Mouse (Mus musculus): Measurements from ENCODE around the gene Tapt1.
A peak's percentile ranks its signal among the peaks of the same experiment; 100 is the strongest.
"Not testable (repeated sequence)": the region's sequence is repeated elsewhere in the genome, so short reads cannot be mapped to it uniquely, and the experiment has no call there.

The Tapt1 gene

DNA sequence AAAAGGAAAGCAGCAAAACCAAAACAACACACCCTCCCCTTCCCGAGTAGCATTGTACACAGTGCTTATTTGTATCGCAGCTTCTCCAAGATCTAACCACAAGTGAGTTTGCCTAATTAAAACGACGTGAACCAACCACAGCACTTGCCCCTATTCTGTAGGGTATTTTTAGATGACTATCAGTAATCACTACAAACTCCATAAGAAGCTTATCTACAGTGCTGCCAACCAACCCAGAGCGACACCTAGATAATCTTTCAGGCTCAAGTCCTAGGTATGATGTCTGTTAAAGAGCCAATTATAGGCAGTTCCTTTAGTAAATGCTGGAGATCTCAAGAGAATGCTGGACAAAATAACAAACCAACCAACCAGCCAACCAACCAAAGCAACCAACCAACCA, 28.6 kb downstream of the Tapt1 start:
- DNase-seq, result no peak

DNA sequence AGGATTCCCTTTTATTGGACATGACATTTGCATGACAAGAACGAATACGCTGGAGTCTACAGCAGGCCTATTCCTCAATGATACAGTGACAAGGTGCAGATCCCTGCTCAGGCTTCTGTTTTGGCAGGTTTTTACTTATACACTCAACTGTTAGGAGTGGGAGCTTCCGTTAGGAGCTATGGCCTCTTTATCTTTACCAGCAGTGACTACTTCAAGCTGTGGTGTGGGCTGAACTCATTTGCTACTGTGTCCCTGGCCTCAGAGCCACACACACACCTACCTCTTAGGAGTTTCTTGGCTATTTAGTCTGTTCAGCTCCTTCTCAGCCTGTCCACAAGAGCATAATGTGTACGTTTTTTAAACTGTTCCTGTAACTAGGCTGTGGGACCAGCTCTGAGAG, 30.3 kb downstream of the Tapt1 start:
- DNase-seq, result no peak

DNA sequence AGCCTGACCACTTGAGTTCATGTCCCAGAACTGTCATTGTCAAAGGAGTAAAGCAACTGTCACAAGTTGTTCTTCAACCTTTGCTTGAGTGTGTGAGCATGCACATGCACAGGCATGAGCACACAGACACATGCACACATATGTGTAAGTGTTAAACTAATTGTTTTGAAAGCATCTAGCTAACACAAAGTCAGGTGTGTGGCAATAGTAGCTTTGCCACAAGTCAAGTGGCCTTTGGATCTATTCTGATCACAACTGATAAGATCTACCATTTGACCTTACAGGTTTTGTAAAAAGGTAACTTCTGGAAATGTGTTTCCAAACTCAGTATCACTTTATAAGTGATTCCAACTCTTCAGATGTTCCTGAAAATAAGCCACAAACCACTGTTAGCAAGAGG, 39.1 kb downstream of the Tapt1 start:
- no peak for DNase-seq

DNA sequence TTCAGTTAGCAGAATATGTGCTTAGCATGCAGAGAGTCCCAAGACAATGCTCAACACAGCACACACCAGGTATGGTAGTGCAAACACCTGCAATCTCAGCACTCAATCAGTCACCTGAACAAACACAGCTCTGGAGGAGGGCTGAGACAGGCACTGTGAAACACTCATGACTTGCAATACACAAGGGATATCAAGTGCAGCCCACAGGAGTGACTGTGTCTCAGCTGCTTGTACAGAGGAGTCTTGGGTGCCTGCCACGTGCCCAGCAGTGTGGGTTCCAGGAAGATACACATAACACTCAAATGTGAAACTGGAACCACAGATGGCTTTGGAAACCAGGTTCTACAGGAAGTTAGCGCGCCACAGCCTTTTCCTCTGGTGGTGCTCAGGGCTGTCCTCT, 44.8 kb downstream of the Tapt1 start:
- peak in 1 of 2 experiments; percentile 48 for DNase-seq

DNA sequence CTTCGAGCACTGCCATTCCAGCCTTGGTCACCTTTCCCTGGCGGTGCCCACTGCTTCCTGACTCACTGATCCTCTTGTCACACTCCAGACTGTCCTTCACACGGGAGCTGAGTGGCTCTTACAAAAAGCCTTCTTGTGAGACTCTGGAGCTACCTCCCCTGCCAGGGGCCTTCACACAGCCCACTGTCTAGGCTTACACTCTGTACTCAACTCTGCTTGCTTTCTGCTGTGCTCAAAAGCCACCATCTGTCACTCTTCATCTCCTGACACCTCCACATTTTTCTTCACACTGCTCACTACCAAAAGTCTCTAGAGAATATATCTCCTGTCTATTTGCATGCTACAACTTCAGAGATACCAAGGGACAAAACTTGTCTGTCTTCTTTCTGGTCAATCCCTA, 46.0 kb downstream of the Tapt1 start:
- DNase-seq, result peak; percentile 35 to 38

DNA sequence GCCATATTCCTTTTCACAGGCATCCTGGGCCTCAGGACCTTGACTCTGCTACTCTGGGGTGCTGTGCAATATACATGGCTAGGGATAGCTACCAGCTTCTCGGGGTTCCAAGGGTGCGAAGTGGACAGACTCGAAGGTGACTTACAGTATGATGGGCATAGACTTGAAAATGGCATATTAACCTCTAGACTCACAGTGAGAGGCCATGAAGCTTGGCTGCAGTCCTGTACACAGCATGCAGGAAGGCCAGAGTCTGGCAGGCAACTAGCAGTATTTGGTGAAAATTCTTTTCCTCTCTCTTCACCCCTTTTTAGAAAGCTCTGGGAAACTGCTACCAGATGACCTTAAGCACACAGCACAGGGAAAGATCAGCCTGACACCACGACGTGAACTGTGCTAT, 52.4 kb downstream of the Tapt1 start:
- DNase-seq, result peak; percentile 85 to 86

DNA sequence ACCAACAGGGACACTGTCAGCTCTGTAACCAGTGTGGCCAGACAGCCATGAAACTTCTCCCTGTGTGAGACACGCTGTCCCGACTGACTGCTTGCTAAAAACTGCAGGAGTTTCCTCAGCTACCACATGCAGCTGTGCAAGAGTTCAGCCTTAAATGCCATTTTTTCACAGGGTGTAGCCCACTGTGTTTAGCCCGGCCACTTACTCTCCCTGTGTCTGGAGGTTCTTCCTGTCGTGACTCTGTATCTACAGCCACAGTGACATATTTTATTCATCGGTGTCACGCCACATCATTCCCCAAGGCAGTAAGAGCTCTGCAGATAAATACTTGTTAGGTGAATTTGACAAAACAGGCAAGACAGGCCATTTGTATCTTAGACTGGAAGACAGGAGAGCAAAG, 59.6 kb downstream of the Tapt1 start:
- DNase-seq, result no peak

DNA sequence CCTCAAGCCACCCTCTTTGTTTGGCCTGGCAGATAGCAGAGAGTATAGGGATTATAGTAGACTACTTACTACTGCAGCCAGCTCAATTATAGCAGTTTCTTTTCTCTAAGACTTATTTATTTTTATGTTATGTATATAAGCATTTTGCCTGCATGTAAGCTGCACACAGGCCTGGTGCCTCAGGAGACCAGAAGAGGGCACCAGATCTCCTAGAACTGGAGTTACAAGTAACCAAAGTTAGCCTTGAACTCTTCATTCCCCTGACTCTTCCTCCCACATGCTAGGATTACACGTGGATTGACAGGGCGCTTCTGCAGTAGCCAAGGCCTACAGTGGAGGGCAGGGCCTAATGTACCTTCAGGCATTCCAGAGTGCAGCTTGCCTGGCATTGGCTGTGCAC, 60.6 kb downstream of the Tapt1 start:
- DNase-seq, result peak; percentile 43 to 71

DNA sequence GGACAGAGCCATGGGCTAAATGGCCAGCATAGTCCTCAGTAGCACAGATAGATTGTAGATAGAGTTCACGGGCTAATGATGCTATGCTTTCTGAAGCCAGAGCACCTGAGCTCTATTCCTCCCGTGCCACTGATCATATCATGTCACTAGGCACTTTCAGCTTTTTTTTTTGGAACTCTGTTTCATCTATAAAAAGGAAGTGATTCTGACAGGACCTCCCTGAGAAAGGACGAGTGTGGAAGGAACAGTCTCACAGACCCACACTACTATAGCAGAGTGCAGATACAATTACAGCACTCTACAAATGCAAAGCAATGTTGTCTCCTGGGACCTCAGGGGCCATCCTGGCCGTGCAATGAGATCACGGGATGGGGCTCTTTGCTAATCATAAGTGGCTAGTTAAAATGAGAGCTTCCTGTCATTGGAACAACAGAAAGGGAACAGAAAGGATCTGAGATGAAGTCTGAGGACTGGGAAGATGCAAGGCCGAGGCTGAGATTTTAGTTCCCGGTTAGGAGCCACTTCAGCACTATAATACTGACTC, 62.1 kb downstream of the Tapt1 start:
- no peak for DNase-seq

DNA sequence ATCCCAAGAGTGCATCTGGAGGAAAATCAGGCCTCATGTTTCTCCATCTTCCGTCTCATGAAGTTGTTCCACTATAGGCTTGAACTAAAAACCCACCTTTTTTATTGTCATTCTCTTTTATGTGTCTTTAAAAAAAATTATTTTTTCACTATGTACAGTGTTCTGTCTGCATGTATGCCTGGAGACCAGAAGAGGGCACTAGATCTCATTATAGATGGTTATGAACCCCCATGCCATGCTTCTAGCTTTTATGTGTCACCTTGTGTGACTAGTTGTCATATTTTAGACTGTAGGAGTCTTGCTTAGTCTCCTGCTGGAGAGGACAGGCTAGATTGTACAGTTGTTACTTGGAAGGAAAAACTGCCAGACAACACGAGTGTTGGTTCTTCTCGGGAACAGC, 63.1 kb downstream of the Tapt1 start:
- DNase-seq, result no peak

DNA sequence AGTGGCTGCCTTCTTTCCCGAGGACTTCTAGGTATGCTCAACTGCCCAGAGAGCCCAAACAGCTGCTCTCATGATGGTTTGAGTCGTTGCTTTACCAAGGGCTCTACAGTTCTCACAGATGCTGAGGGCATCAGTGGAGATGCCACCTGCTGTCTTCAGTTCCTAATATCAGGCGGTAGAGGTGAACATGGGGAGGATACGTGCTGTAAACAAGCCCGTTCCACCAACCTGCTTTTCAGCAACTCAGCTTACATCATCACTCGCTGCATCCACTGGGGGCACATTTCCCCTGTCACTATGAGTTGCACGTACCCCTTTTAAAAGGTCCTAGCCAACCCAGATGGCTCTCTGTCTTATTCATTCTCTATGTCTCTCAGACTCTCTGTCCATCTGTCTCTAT, 63.6 kb downstream of the Tapt1 start:
- DNase-seq, result no peak

DNA sequence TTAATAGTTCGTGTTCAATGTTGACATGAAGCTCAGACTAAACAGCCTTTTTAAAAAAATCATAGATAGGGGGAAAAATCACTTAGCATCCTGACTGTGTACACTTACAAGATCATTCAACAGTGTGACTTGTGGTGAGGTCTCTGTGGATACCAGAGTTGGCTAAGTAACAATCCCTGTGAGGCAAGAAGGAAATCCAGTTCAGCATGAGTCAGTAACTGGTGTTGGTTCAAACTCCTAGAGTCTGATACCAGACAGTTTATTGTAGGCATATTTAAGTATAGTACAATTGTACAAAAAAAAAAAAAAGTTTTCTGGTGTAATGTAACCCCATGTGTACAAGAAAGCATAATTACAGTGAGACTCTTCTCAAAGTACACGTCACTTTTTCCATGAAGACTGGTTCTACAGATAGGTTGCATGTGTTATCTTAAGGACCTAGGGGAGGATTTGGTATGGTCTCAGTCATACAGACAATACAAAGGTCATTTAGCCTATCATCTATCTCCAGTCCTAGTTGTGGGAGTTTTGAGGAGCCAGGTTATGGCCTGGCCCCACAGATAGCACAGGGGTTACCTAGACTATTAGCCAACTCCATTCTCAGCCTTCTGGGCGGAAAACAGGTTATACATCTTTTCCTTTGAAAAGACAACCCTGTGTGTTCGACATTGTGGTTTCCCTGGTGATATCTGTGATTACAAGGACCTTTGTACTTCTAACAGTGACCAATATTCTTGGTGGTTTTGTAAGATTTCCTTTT, 66.6 kb downstream of the Tapt1 start:
- DNase-seq, result no peak

DNA sequence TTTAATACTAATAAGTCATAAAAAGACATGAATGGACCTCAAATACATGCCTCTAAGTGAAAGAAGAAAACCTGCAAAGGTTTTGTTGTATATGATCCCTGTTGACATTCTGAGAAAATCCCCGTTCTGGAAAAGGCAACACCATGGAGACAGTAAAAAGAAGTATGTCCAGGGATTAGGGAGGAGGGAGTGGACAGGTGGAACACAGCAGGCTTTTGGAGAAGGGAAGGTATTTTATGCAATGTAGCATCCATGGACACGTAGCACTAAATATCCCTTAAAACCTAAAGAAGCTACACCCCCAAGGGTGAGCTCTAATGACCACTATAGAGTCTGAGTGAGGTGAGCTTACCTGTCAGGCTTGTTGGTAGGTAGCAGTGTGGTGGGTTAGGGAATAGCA, 67.2 kb downstream of the Tapt1 start:
- DNase-seq, result peak; percentile 44 to 58

DNA sequence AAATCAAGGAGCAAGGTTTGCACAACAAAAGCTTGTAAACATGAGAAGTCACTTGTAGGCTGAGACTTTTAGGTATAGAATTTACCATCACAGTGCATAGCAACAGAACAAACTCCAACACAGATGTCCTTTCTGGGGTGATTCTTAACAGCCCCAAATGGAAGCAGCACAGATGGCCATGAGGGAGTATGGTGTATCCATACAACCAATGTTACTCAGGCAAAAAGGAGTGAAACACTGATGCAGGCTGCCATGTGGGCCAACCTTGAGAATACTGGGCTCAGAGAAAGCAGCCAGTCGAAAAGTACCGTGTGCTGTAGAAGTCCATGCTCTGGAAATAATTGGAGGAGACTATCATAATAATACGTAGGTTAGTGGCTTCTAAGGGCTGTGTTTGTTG, 68.0 kb downstream of the Tapt1 start:
- DNase-seq, result no peak

DNA sequence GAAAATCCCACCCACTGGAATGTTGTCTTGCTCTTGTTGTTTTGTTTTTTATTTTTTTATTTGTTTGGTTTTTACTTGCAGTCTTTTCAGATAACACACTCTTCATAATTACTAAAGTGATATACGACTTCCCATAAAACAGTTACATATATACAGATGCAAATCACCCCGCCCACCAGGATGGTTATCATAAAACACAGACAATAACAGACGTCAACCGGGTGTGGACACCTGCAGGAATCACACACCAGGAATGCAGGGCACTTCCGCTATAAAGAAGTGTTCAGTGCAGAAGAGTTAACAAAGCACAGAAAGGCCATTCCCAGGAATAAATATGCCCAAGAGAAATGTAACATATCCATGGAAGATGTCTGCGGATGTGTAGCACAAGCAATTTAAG, 68.7 kb downstream of the Tapt1 start:
- DNase-seq, result no peak

DNA sequence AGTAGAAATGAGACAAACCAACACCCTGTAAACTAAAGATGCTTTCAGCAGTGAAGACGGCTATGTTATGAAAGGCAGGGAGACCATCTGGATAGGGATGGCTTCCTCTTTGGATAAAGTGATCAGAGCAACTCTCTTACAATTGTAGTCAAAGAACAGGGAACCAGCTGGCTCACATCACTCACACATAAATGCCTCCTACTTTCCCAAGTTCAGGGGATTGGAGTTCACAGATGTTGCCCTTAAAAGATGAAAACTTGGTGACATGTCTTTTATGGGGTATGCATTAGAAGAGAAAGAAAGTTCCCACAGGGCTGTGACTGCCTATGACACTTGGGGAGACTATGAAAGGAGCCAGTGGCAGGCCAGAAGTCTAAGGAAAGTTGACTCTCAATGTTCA, 73.4 kb downstream of the Tapt1 start:
- peak in 1 of 2 experiments; percentile 1 for DNase-seq

DNA sequence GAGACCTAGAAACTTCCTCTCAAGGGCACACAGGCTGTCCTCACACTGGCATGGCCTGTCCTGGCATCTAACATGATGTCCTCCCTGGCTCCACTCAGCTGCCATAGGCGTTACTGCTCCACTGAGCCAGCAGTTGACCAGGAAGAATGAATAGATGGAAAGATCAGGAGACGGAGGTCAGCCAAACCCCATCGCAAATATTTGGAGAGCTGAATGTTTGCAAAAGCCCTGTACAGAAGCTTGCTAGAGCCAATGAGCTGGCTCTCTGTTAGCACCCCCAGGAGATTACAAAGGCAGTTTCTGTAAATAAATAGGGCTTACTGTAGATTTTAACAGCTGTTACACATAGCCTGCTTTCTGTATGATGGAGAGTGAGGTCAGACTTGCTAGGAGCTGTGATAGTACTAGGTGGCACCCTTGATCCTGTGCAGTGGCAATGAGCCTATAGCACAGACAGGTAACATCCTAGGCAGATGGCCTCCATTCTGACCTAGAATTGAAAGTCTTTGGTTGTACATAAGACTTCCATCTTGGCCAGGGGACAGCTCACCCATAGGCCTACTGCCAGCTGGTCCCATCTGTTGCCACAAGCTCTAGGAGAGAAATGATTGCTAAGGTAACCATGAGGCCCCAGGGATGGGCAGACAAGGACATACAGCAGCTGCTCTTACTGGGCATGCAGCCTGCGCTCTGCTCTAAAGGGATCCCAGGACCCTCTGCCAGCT, 74.9 kb downstream of the Tapt1 start:
- peak; percentile 96 to 97 for DNase-seq

DNA sequence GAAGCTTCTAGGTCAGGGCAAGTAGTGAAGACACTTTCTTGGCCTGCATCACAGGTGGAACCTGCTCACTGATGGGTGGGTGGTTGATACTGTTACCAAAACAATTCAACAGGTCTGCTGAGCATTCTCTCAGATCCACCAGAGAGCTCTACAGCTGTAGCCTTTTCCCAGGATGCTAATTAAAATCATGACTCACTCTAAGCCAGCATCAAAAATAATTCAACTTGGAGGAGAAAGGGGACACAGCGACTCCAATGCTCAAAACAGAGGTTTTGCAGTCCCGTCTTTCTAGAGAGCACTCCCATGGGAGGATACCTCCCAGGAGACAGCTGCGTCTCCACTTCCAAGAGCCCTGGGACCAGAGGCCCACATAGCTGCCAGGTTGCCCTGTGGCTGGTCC, 78.7 kb downstream of the Tapt1 start:
- DNase-seq, result no peak

DNA sequence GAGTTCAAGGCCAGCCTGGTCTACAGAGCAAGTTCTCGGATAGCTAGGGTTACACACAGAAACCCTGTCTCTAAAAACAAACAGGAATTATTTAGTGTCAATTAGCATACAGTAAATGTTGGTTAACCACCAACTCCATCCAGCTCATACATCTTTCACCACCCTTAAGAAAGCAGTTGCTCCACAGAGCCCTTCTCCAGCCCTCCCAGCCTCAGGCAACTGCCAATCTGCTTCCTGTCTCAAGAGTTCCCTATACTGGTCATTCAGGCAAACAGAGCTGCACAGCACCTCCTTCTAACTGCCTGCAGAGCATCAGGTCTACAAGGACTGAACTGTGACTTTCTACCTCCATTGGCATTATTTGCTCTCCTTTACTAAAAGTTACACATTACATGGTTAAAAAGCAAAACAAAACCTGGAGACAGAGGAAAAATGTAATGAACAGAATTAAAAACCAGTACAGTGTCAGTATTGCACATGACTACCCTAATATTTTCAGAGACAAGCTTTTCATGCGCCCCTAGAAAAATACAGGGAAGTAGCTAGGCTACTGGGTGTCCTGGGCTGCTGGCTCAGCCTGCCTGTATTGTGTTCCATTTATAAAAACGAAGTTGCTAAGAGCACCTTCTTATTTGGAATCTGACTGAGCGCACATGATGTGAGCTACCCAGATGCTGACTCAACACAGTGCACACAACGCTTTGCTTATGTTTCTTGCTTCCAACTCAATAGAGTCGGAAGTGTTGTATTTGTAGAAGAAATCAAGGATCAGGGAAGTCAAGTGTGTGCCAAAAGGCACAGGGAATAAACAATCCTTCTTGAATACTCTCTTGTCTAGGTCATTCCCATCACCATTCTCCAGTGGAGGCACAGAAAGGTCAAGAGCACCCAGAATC, 79.7 kb downstream of the Tapt1 start:
- no peak for DNase-seq

DNA sequence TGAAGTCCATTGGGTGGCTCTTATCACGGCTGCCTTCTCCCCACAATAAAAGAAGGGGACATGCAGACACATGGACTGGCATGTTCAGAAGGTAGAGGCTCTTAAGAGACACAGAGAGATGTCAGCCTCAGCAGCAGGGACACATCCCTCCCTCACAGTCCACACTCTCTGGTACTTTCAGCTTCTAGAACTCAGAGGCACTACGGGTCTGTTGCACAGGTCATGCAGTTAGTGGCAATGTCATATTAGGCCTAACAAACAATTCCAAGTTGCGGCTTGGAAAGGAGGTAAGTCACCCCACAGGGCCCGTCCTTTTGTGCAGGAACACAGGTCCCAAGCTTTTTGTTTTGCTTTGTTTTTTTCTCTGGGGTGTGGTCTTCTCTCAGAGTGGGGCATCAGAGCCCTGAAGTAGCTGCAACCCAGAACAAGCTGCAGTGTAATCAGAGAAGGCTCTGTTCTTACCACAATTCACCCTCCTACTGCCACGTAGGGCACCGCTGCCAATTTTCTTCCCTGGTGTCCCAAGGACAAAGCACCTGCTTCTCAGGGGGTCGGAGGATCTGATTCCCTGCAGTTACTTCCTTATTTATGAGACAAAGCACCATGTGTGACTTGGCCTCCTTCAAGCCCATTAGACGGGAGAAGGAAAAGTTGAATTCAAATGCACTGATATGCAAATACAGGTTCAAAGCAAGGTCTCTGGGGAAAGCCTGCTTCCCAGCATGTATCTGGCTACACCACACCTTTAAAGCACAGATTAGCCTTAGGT, 82.8 kb downstream of the Tapt1 start:
- DNase-seq, result peak in 1 of 2 experiments; percentile 26

DNA sequence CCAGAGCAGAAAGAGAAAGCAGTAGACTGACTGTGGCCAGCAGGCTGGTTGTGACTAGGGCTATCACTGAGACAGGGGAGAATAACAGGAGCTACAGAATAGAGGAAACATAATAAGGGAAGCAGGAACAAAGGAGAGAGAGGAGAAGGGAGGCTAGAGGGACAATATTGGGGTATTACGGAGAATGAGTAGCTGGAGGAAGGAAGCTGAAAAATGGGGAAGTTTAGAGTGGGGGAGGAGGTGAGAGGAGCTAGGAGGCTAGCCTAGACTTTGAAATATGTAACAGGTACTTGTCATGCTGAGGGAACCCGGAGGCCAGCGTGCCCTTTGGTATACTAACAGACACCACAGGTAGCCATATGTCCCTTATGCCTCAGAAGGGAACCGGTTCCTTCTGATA, 98.9 kb downstream of the Tapt1 start:
- no peak for DNase-seq

DNA sequence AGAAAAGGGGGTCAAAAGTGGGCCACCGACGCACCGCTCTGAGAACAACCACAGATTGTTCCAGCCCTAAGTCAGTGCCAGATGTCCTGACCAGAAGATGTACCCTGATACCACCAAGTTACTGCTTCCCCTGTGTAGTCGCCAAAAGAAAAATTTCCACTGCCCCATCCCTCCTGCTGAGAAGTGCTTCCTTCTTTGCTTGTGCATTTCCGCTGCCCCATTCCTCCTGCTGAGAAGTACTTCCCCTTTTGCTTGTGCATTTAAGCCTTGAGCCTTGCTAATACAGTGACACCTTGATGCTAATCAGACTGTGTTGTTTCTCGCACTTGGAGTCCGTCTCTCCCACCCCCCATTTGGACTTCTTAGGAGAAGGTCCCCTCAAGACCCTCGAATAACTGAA, 99.9 kb downstream of the Tapt1 start:
- not testable (repeated sequence) for DNase-seq

Measured in cerebellum, postnatal 25 days (tissue).